In the genomic region with DNA sequence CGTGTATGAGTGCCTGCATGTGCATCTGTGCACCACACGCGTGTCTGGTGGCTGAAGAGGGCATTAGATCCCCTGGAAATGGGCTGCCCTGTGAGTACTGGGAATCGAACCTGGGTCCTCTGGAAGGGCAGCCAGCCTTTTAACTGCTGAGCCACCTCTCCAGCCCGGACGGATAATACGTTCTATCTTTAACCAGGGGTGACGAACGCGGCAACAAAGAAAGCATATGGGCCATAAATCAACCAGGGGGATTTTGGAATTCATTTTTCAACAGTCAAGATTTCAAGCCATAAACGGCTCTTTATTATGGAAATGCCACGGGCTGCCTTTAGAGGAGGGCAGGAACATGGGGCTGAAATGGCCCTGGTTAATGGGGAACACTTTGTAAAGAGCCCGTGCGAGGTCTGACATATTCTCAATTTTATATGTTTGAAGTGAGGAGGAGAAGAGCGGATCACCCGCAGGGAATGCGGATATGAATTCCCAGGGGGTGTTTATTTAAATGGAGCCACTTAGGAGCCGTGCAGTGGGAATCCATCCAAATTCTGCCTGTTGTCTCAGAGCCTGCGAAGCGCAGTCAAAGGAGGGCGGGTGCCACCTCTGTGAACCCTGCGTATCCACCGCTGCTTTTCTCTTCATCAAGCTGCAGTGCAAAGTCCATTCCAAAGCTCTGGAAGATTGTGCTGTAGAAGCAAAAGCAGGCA, we compare ENCODE assay signal across 9 mouse cellular contexts.
DNase-seq lines count a peak whose midpoint lies in the region; ATAC-seq and TF ChIP-seq lines count a peak whose summit lies in the region.
"Had no signal": no experiment of that assay in that cellular context is flagged by ENCODE, and none has a peak within 500 bp of the region (broad histone marks: within the 10 kb centered on the region; RNA-seq: fewer than 3 reads in every experiment).

No protein-coding gene starts in this region.

- TF ChIP-seq CTCF in forebrain, postnatal 0 days (IDR thresholded peaks at IDR 0.05; ENCODE audit: low read depth), result no peak

- no peak overlapping the region for H3K4me3 ChIP-seq in liver, embryonic 12.5 days
- no peak overlapping the region for H3K4me3 ChIP-seq in forebrain, postnatal 0 days (ENCODE audit: low read depth, low read length)
- H3K4me3 ChIP-seq in neural tube, embryonic 11.5 days (ENCODE audit: low read depth, low read length), result no peak overlapping the region

- no peak overlapping the region for H3K4me2 ChIP-seq in liver, embryonic 12.5 days
- H3K4me2 ChIP-seq in forebrain, postnatal 0 days (ENCODE audit: low read depth), result no peak overlapping the region
- H3K4me2 ChIP-seq in neural tube, embryonic 11.5 days (ENCODE audit: low read depth), result no peak overlapping the region

- peak; percentile 23 for DNase-seq in liver
- DNase-seq in forebrain, postnatal 0 days, result peak; percentile 61
- peak; percentile 83 for DNase-seq in kidney, postnatal 14 days
- DNase-seq in neural tube, embryonic 11.5 days (ENCODE audit: low spot score), result peak; percentile 58
- no peak for DNase-seq in testis, postnatal 14 days (ENCODE audit: low spot score)
- DNase-seq in adrenal gland, postnatal 25 days, result no peak
- no peak for DNase-seq in layer of hippocampus, adult 18-20 months (ENCODE audit: low spot score in 2 of 2)
- DNase-seq: cerebellum, adult 11 months had no signal

- H3K36me3 ChIP-seq in liver, embryonic 12.5 days, result no peaks in the 10 kb centered on the region
- no peaks in the 10 kb centered on the region for H3K36me3 ChIP-seq in forebrain, postnatal 0 days (ENCODE audit: insufficient read depth)
- H3K36me3 ChIP-seq in neural tube, embryonic 11.5 days (ENCODE audit: control insufficient read depth, insufficient read depth, low read length), result no peaks in the 10 kb centered on the region

- H3K4me1 ChIP-seq in liver, embryonic 12.5 days, result no peaks in the 10 kb centered on the region
- peaks cover 18% of the 10 kb centered on the region for H3K4me1 ChIP-seq in forebrain, postnatal 0 days (ENCODE audit: insufficient read depth)
- H3K4me1 ChIP-seq in neural tube, embryonic 11.5 days (ENCODE audit: control insufficient read depth, insufficient read depth, low read length), result 0 out of 2 replicates have a peak, but pooled peaks cover 11% of the 10 kb centered on the region

- 68% methylated on average over 23 of the region's 23 CpGs for WGBS in liver, embryonic 12.5 days (ENCODE audit: insufficient replicate concordance)
- 28% methylated on average over 23 of the region's 23 CpGs for WGBS in forebrain, postnatal 0 days
- 27% methylated on average over 23 of the region's 23 CpGs for WGBS in neural tube, embryonic 11.5 days

- H3K27ac ChIP-seq in liver, embryonic 12.5 days, result no peak overlapping the region
- peak overlapping the region; percentile 40; the same call in 1 of the 2 replicates for H3K27ac ChIP-seq in forebrain, postnatal 0 days (ENCODE audit: low read depth, low read length)
- peak overlapping the region; percentile 3 for H3K27ac ChIP-seq in neural tube, embryonic 11.5 days (ENCODE audit: low read depth, low read length)

- ATAC-seq in liver, embryonic 12.5 days, result no peak
- ATAC-seq in forebrain, postnatal 0 days, result peak; percentile 44
- no peak for ATAC-seq in neural tube, embryonic 11.5 days (ENCODE audit: insufficient read depth, low FRiP score, low TSS enrichment)

- no peak overlapping the region for H3K9ac ChIP-seq in liver, embryonic 12.5 days
- 0 out of 2 replicates have a peak overlapping the region, but pooled peaks have one; percentile 14 for H3K9ac ChIP-seq in forebrain, postnatal 0 days
- H3K9ac ChIP-seq in neural tube, embryonic 11.5 days (ENCODE audit: low read length), result no peak overlapping the region

- H3K27me3 ChIP-seq in liver, embryonic 12.5 days (replicated peaks), result no peaks in the 10 kb centered on the region
- H3K27me3 ChIP-seq in forebrain, postnatal 0 days (ENCODE audit: insufficient read depth, low read length), result no peaks in the 10 kb centered on the region
- H3K27me3 ChIP-seq in neural tube, embryonic 11.5 days (ENCODE audit: control insufficient read depth, insufficient read depth, low read length), result no peaks in the 10 kb centered on the region

- no peaks in the 10 kb centered on the region for H3K9me3 ChIP-seq in liver, embryonic 12.5 days (replicated peaks)
- no peaks in the 10 kb centered on the region for H3K9me3 ChIP-seq in forebrain, postnatal 0 days (ENCODE audit: low read length)
- H3K9me3 ChIP-seq in neural tube, embryonic 11.5 days (ENCODE audit: control insufficient read depth, low read length), result no peaks in the 10 kb centered on the region

Comparison
In these comparisons a context has a peak if more than half of its experiments do, and no peak if none do; other contexts are left out.
1. DNase-seq: peak in liver (single experiment), forebrain, postnatal 0 days (single experiment), kidney, postnatal 14 days (single experiment) and neural tube, embryonic 11.5 days (single experiment); none in testis, postnatal 14 days (single experiment), adrenal gland, postnatal 25 days (single experiment) and layer of hippocampus, adult 18-20 months (0 of 2).